Mouse (Mus musculus) liver, embryonic 11.5 days (tissue): Measurements from ENCODE around the gene Mettl6. TPM values are rescaled to one million over a fixed set of nuclear protein-coding genes. Genes with fewer than 3 reads are reported as not detected.
A peak's percentile ranks its signal among the peaks of the same experiment; 100 is the strongest.

Source experiments
- ATAC-seq: fragments of 200-750 bp; cut with Nextera tagmentation; replicated peaks from 2 replicates; pipeline ENCODE4 v1.8.0; 2017; ENCODE audit warnings: moderate number of reproducible peaks, mild to moderate bottlenecking, moderate TSS enrichment, moderate library complexity; ENCODE audit not compliant: low FRiP score
- DNase-seq: peaks from one replicate; pipeline ENCODE4 v3.0.0-alpha.2; 2017; ENCODE audit warnings: low spot score
- H3K27ac ChIP-seq: fragments of 300-500 bp; sonication (generic); 2 replicates; pipeline ENCODE4 v1.5.1; 2014; ENCODE audit warnings: mild to moderate bottlenecking, low read depth, low read length, control low read depth
- H3K27me3 ChIP-seq: fragments of 300-500 bp; sonication (generic); replicated peaks from 2 replicates; pipeline ENCODE4 v1.6.1; 2014; ENCODE audit warnings: low read length, mixed read lengths; ENCODE audit not compliant: control insufficient read depth, insufficient read depth
- H3K36me3 ChIP-seq: fragments of 300-500 bp; sonication (generic); 2 replicates; pipeline ENCODE4 v1.6.1; 2014; ENCODE audit warnings: mild to moderate bottlenecking, low read length, moderate library complexity, mixed read lengths; ENCODE audit not compliant: control insufficient read depth, insufficient read depth
- H3K4me1 ChIP-seq: fragments of 300-500 bp; sonication (generic); replicated peaks from 2 replicates; pipeline ENCODE4 v1.6.1; 2014; ENCODE audit warnings: low read length, mixed read lengths; ENCODE audit not compliant: control insufficient read depth, insufficient read depth
- H3K4me2 ChIP-seq: fragments of 300-500 bp; sonication (generic); 2 replicates; pipeline ENCODE4 v1.6.1; 2014; ENCODE audit warnings: mild to moderate bottlenecking, control low read depth, moderate library complexity
- H3K4me3 ChIP-seq: fragments of 300-500 bp; sonication (generic); 2 replicates; pipeline ENCODE4 v1.5.1; 2014; ENCODE audit warnings: low read depth, low read length, control low read depth
- H3K9ac ChIP-seq: fragments of 300-500 bp; sonication (generic); 2 replicates; pipeline ENCODE4 v1.6.1; 2014; ENCODE audit warnings: low read depth, low read length, control low read depth
- H3K9me3 ChIP-seq: fragments of 300-500 bp; sonication (generic); 2 replicates; pipeline ENCODE4 v1.6.1; 2016; ENCODE audit warnings: low read length, inconsistent platforms, mixed read lengths; ENCODE audit not compliant: control insufficient read depth
- WGBS: fragments of 180-500 bp; shearing (Covaris S2); extraction: QIAGEN DNeasy Blood & Tissue Kit; methylation state at CpG from one replicate; pipeline ENCODE4 v1.1.7; 2014; 5-methylcytosine and 5-hydroxymethylcytosine counted together
- polyA plus RNA-seq: library from polyadenylated mRNA; unstranded; fragments of >200 nt; fragmentation: Nextera tagmentation; extraction: Ambion mirVana; gene quantifications from 2 replicates; pipeline ENCODE4 v1.2.1, GENCODE M21; 2014

Gene Mettl6
- polyA plus RNA-seq, 1 experiment from 2014 or later: 60.9 TPM

- ATAC-seq (no peak), DNase-seq (no peak)
- H3K4me3 ChIP-seq: no peak overlapping the region
- peaks cover 5% of the 10 kb centered on the region; the same call in 1 of the 2 replicates for H3K4me1 ChIP-seq
- no peak overlapping the region for H3K4me2 ChIP-seq
- peaks cover 5% of the 10 kb centered on the region for H3K27me3 ChIP-seq
- H3K9me3 ChIP-seq: no peaks in the 10 kb centered on the region
- H3K27ac ChIP-seq: no peak overlapping the region
- 39% methylated on average over 3 of the region's 3 CpGs for WGBS
- no peak overlapping the region for H3K9ac ChIP-seq
- H3K36me3 ChIP-seq: no peaks in the 10 kb centered on the region
Observed at GRCm38 (mm10) chr14:31440230-31440629, 54.6 kb downstream of the Mettl6 start.

- H3K9me3 ChIP-seq: no peaks in the 10 kb centered on the region
Observed at GRCm38 (mm10) chr14:31439279-31439678, 55.6 kb downstream of the Mettl6 start.

GRCm38 (mm10) chr14:31437826-31438529, 56.9 kb downstream of the Mettl6 start:
- DNase-seq (no peak), ATAC-seq (no peak)
- H3K27me3 ChIP-seq: peaks cover 8% of the 10 kb centered on the region

More at GRCm38 (mm10) chr14:31439279-31439678, 55.6 kb downstream of the Mettl6 start:
- H3K27ac ChIP-seq: no peak overlapping the region
- ATAC-seq: no peak
- H3K4me2 ChIP-seq: no peak overlapping the region
- H3K4me1 ChIP-seq: peaks cover 5% of the 10 kb centered on the region; the same call in 1 of the 2 replicates
- no peak for DNase-seq
- peaks cover 8% of the 10 kb centered on the region for H3K27me3 ChIP-seq
- H3K36me3 ChIP-seq: no peaks in the 10 kb centered on the region
- no peak overlapping the region for H3K4me3 ChIP-seq
- 72% methylated on average over 11 of the region's 11 CpGs for WGBS
- no peak overlapping the region for H3K9ac ChIP-seq

GRCm38 (mm10) chr14:31435930-31436693, 58.7 kb downstream of the Mettl6 start, which contains the start of gene Sh3bp5:
Gene Sh3bp5, minus strand, starts transcription at chr14:31436078.
- H3K36me3 ChIP-seq: peaks cover 2% of the 10 kb centered on the region; the same call in 1 of the 2 replicates
- peak within 1 kb of the TSS; percentile 75 for H3K4me3 ChIP-seq
- H3K27me3 ChIP-seq: peaks cover 8% of the 10 kb centered on the region
- H3K9ac ChIP-seq: peak within 1 kb of the TSS; percentile 78
- H3K4me2 ChIP-seq: peak within 1 kb of the TSS; percentile 98
- peaks cover 18% of the 10 kb centered on the region for H3K4me1 ChIP-seq
- 9% methylated on average over 49 of the region's 49 CpGs for WGBS
- ATAC-seq: peak; percentile 89
- DNase-seq: peak; percentile 86
- H3K9me3 ChIP-seq: no peaks in the 10 kb centered on the region
- peak within 1 kb of the TSS; percentile 74 for H3K27ac ChIP-seq

More at GRCm38 (mm10) chr14:31437826-31438529, 56.9 kb downstream of the Mettl6 start:
- Histone ChIP-seq H3K4me2 (no peak overlapping the region), H3K9ac (no peak overlapping the region), H3K27ac (no peak overlapping the region), H3K4me1 (peaks cover 12% of the 10 kb centered on the region), H3K36me3 (no peaks in the 10 kb centered on the region), H3K9me3 (no peaks in the 10 kb centered on the region), H3K4me3 (no peak overlapping the region)
- WGBS: 69% methylated on average over 8 of the region's 8 CpGs

GRCm38 (mm10) chr14:31435018-31435915, 59.6 kb downstream of the Mettl6 start:
- H3K4me1 ChIP-seq: peaks cover 18% of the 10 kb centered on the region
- H3K36me3 ChIP-seq: peaks cover 2% of the 10 kb centered on the region; the same call in 1 of the 2 replicates
- H3K9me3 ChIP-seq: no peaks in the 10 kb centered on the region
- DNase-seq: peak; percentile 53
- peak overlapping the region; percentile 74 for H3K27ac ChIP-seq
- WGBS: 3% methylated on average over 53 of the region's 53 CpGs
- peak overlapping the region; percentile 78 for H3K9ac ChIP-seq
- ATAC-seq: peak; percentile 29; the same call in 1 of the 2 replicates
- H3K4me2 ChIP-seq: peak overlapping the region; percentile 98
- peaks cover 8% of the 10 kb centered on the region for H3K27me3 ChIP-seq
- peak overlapping the region; percentile 75 for H3K4me3 ChIP-seq

GRCm38 (mm10) chr14:31434426-31434825, 60.4 kb downstream of the Mettl6 start:
- ATAC-seq: no peak
- Histone ChIP-seq H3K36me3 (peaks cover 2% of the 10 kb centered on the region; the same call in 1 of the 2 replicates), H3K9ac (no peak overlapping the region), H3K4me3 (peak overlapping the region; percentile 75; the same call in 1 of the 2 replicates), H3K4me1 (peaks cover 18% of the 10 kb centered on the region), H3K27ac (no peak overlapping the region), H3K27me3 (peaks cover 8% of the 10 kb centered on the region), H3K4me2 (peak overlapping the region; percentile 98), H3K9me3 (no peaks in the 10 kb centered on the region)
- 55% methylated on average over 5 of the region's 5 CpGs for WGBS
- no peak for DNase-seq

- H3K4me2 ChIP-seq: peak overlapping the region; percentile 98
Observed at GRCm38 (mm10) chr14:31433851-31434360, 60.9 kb downstream of the Mettl6 start.

More at GRCm38 (mm10) chr14:31433851-31434360, 60.9 kb downstream of the Mettl6 start:
- H3K9ac ChIP-seq: no peak overlapping the region
- H3K4me1 ChIP-seq: peaks cover 19% of the 10 kb centered on the region
- H3K4me3 ChIP-seq: peak overlapping the region; percentile 1; the same call in 1 of the 2 replicates
- peaks cover 2% of the 10 kb centered on the region; the same call in 1 of the 2 replicates for H3K36me3 ChIP-seq
- ATAC-seq: 0 out of 2 replicates have a peak, but pooled peaks have one; percentile 30
- peak overlapping the region; percentile 58 for H3K27ac ChIP-seq
- 54% methylated on average over 7 of the region's 7 CpGs for WGBS
- peaks cover 8% of the 10 kb centered on the region for H3K27me3 ChIP-seq
- DNase-seq: no peak
- H3K9me3 ChIP-seq: no peaks in the 10 kb centered on the region
